Mouse (Mus musculus): ENCODE measurements around the gene Depdc7.

The Depdc7 gene

GRCm38 (mm10) chr2:104742741-104743064, at the start of gene Depdc7:
Depdc7 (minus strand) TSS chr2:104742878.
- peak; percentile 34 for DNase-seq (ENCODE audit: low read depth)

- DNase-seq (ENCODE audit: low read depth) = no peak
These were observed 32.1 kb upstream of the Depdc7 start for GRCm38 (mm10) chr2:104774763-104775162.

GRCm38 (mm10) chr2:104768697-104769096, 26.0 kb upstream of the Depdc7 start:
- no peak for DNase-seq (ENCODE audit: low read depth)

- DNase-seq (ENCODE audit: low read depth) = no peak
These were observed 21.3 kb upstream of the Depdc7 start for GRCm38 (mm10) chr2:104764018-104764417.

- no peak for DNase-seq (ENCODE audit: low read depth)
These were observed 20.5 kb upstream of the Depdc7 start for GRCm38 (mm10) chr2:104763134-104763703.

- DNase-seq (ENCODE audit: low read depth) = no peak
These were observed 7.9 kb upstream of the Depdc7 start for GRCm38 (mm10) chr2:104750611-104751010.

- DNase-seq (ENCODE audit: low read depth) = no peak
These were observed 6.0 kb upstream of the Depdc7 start for GRCm38 (mm10) chr2:104748652-104749183.

- DNase-seq (ENCODE audit: low read depth) = no peak
These were observed 3.6 kb upstream of the Depdc7 start for GRCm38 (mm10) chr2:104746251-104746650.

GRCm38 (mm10) chr2:104743971-104744370, 1.3 kb upstream of the Depdc7 start:
- no peak for DNase-seq (ENCODE audit: low read depth)

- DNase-seq (ENCODE audit: low read depth) = no peak
These were observed 482 bp upstream of the Depdc7 start for GRCm38 (mm10) chr2:104743160-104743559.

GRCm38 (mm10) chr2:104741896-104742740, 560 bp downstream of the Depdc7 start:
- no peak for DNase-seq (ENCODE audit: low read depth)

- no peak for DNase-seq (ENCODE audit: low read depth)
These were observed 1.5 kb downstream of the Depdc7 start for GRCm38 (mm10) chr2:104741015-104741758.

- DNase-seq (ENCODE audit: low read depth) = no peak
These were observed 2.3 kb downstream of the Depdc7 start for GRCm38 (mm10) chr2:104740248-104740949.

GRCm38 (mm10) chr2:104739691-104740090, 3.0 kb downstream of the Depdc7 start:
- no peak for DNase-seq (ENCODE audit: low read depth)

GRCm38 (mm10) chr2:104736241-104736640, 6.4 kb downstream of the Depdc7 start:
- no peak for DNase-seq (ENCODE audit: low read depth)

- no peak for DNase-seq (ENCODE audit: low read depth)
These were observed 10.0 kb downstream of the Depdc7 start for GRCm38 (mm10) chr2:104732562-104733256.

GRCm38 (mm10) chr2:104732033-104732444, 10.6 kb downstream of the Depdc7 start:
- DNase-seq (ENCODE audit: low read depth) = no peak

- DNase-seq (ENCODE audit: low read depth) = no peak
These were observed 15.3 kb downstream of the Depdc7 start for GRCm38 (mm10) chr2:104727369-104727768.

GRCm38 (mm10) chr2:104722021-104722420, 20.7 kb downstream of the Depdc7 start:
- no peak for DNase-seq (ENCODE audit: low read depth)

GRCm38 (mm10) chr2:104717827-104718226, 24.9 kb downstream of the Depdc7 start:
- peak; percentile 46 for DNase-seq (ENCODE audit: low read depth)

- DNase-seq (ENCODE audit: low read depth) = no peak
These were observed 25.4 kb downstream of the Depdc7 start for GRCm38 (mm10) chr2:104717231-104717735.
